Mouse (Mus musculus) limb, embryonic 11.5 days (tissue): Measurements from ENCODE around the gene Slc8a1. TPM values are rescaled to one million over a fixed set of nuclear protein-coding genes. Genes with fewer than 3 reads are reported as not detected.

Experiments used
- ATAC-seq: fragments of 200-750 bp; cut with Nextera tagmentation; 2 replicates; pipeline ENCODE4 v1.8.0; 2017; ENCODE audit warnings: low read depth; ENCODE audit not compliant: insufficient number of reproducible peaks, low FRiP score, low TSS enrichment
- DNase-seq: peaks from one replicate; pipeline ENCODE4 v3.0.0-alpha.2; 2015; ENCODE audit warnings: low spot score
- H3K27ac ChIP-seq: fragments of 300-500 bp; sonication (generic); replicated peaks from 2 replicates; pipeline ENCODE4 v1.5.1; 2014; ENCODE audit warnings: low read depth, mild to moderate bottlenecking, low read length
- H3K27me3 ChIP-seq: fragments of 300-500 bp; sonication (generic); 2 replicates; pipeline ENCODE4 v1.6.1; 2014; ENCODE audit warnings: mild to moderate bottlenecking, low read length, mixed read lengths; ENCODE audit not compliant: control insufficient read depth, insufficient read depth
- H3K36me3 ChIP-seq: fragments of 300-500 bp; sonication (generic); 2 replicates; pipeline ENCODE4 v1.6.1; 2014; ENCODE audit warnings: mild to moderate bottlenecking, low read length, moderate library complexity, mixed read lengths; ENCODE audit not compliant: control insufficient read depth, insufficient read depth
- H3K4me1 ChIP-seq: fragments of 300-500 bp; sonication (generic); 2 replicates; pipeline ENCODE4 v1.6.1; 2014; ENCODE audit warnings: low read length, mixed read lengths; ENCODE audit not compliant: control insufficient read depth, insufficient read depth
- H3K4me2 ChIP-seq: fragments of 300-500 bp; sonication (generic); 2 replicates; pipeline ENCODE4 v1.6.1; 2014; ENCODE audit warnings: low read depth, mild to moderate bottlenecking, moderate library complexity; ENCODE audit not compliant: severe bottlenecking
- H3K4me3 ChIP-seq: fragments of 300-500 bp; sonication (generic); 2 replicates; pipeline ENCODE4 v1.5.1; 2014; ENCODE audit warnings: low read depth, low read length
- H3K9ac ChIP-seq: fragments of 300-500 bp; sonication (generic); 2 replicates; pipeline ENCODE4 v1.6.1; 2014; ENCODE audit warnings: mild to moderate bottlenecking, low read length
- H3K9me3 ChIP-seq: fragments of 300-500 bp; sonication (generic); 2 replicates; pipeline ENCODE4 v1.6.1; 2016; ENCODE audit warnings: low read length; ENCODE audit not compliant: control insufficient read depth
- WGBS: fragments of 180-500 bp; shearing (Covaris S2); extraction: QIAGEN DNeasy Blood & Tissue Kit; methylation state at CpG from one replicate; pipeline ENCODE4 v1.1.7; 2014; 5-methylcytosine and 5-hydroxymethylcytosine counted together
- polyA plus RNA-seq: library from polyadenylated mRNA; unstranded; fragments of >200 nt; fragmentation: Nextera tagmentation; extraction: Ambion mirVana; gene quantifications from 2 replicates; pipeline ENCODE4 v1.2.1, GENCODE M21; 2014

The Slc8a1 gene
- polyA plus RNA-seq, 1 experiment from 2014 or later, result 5.2 TPM

DNA sequence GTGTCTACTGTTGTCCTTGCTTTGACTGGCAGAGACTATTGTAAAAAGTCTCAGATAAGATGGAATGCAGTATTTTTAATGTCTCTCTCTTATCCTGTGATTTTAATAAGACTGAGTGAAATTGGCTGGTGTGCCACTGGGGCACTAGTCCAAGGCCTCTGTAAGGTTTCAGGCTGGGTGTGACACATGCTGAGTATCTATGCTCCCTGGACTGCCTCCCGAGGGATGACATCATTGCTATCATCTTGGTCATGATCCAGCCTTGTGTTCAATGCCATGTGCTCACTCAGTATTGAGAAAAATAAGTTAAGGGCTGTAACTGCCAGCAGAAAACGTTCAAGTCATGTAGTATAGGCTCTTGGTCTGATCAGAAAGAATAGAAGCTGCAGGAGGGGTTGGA, 335.5 kb downstream of the Slc8a1 start:
- no peaks in the 10 kb centered on the region for H3K27me3 ChIP-seq
- no peak overlapping the region for H3K9ac ChIP-seq
- no peaks in the 10 kb centered on the region for H3K36me3 ChIP-seq
- no peak overlapping the region for H3K27ac ChIP-seq
- H3K4me1 ChIP-seq, result no peaks in the 10 kb centered on the region
- no peaks in the 10 kb centered on the region for H3K9me3 ChIP-seq
- DNase-seq (no peak), ATAC-seq (no peak)
- no peak overlapping the region for H3K4me3 ChIP-seq
- WGBS, result 84% methylated on average over 2 of the region's 2 CpGs
- no peak overlapping the region for H3K4me2 ChIP-seq

- no peak overlapping the region for H3K27ac ChIP-seq
- H3K4me2 ChIP-seq, result no peak overlapping the region
- DNase-seq (no peak), ATAC-seq (no peak)
- no peaks in the 10 kb centered on the region for H3K9me3 ChIP-seq
- H3K27me3 ChIP-seq, result no peaks in the 10 kb centered on the region
- WGBS, result 79% methylated on average over 5 of the region's 5 CpGs
- H3K36me3 ChIP-seq, result no peaks in the 10 kb centered on the region
- no peaks in the 10 kb centered on the region for H3K4me1 ChIP-seq
- no peak overlapping the region for H3K4me3 ChIP-seq
- no peak overlapping the region for H3K9ac ChIP-seq
These were observed 337.8 kb downstream of the Slc8a1 start for GRCm38 (mm10) chr17:81400377-81400776.

- Histone ChIP-seq H3K36me3 (no peaks in the 10 kb centered on the region), H3K27ac (no peak overlapping the region), H3K4me2 (no peak overlapping the region), H3K27me3 (no peaks in the 10 kb centered on the region), H3K9me3 (no peaks in the 10 kb centered on the region), H3K4me1 (no peaks in the 10 kb centered on the region), H3K9ac (no peak overlapping the region), H3K4me3 (no peak overlapping the region)
- ATAC-seq (no peak), DNase-seq (no peak)
- 77% methylated on average over 1 of the region's 1 CpGs for WGBS
These were observed 340.7 kb downstream of the Slc8a1 start for GRCm38 (mm10) chr17:81397434-81397833.

GRCm38 (mm10) chr17:81394124-81394523, 344.1 kb downstream of the Slc8a1 start:
- DNase-seq (peak; percentile 27), ATAC-seq (no peak)
- WGBS, result 18% methylated on average over 2 of the region's 2 CpGs
- Histone ChIP-seq H3K27me3 (no peaks in the 10 kb centered on the region), H3K9ac (no peak overlapping the region), H3K4me1 (no peaks in the 10 kb centered on the region), H3K36me3 (no peaks in the 10 kb centered on the region), H3K4me2 (no peak overlapping the region), H3K9me3 (no peaks in the 10 kb centered on the region), H3K27ac (no peak overlapping the region), H3K4me3 (no peak overlapping the region)

DNA sequence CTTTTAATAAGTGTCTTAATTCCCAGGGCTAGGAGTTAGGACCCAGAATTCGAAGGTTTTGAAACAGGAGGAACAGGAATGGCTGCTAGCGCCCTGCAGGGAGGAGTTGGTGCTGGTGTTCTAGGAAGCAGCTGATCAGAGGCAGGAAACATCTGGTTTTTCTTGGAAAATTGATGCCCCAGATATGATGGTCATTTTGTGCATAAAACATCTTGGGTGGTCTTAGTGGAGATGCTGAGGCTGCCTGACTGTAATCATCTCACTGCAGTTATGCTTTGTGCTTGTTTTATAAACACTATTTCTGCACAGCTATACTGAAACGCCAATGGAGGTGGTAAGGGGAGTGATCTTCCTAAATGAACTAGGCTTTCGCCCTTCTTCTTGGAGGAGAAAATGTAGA, 345.1 kb downstream of the Slc8a1 start:
- peak; percentile 28 for DNase-seq
- 57% methylated on average over 4 of the region's 4 CpGs for WGBS
- Histone ChIP-seq H3K4me2 (no peak overlapping the region), H3K4me3 (no peak overlapping the region), H3K9me3 (no peaks in the 10 kb centered on the region), H3K9ac (no peak overlapping the region), H3K4me1 (no peaks in the 10 kb centered on the region), H3K27ac (no peak overlapping the region), H3K27me3 (no peaks in the 10 kb centered on the region), H3K36me3 (no peaks in the 10 kb centered on the region)
- ATAC-seq, result no peak

DNA sequence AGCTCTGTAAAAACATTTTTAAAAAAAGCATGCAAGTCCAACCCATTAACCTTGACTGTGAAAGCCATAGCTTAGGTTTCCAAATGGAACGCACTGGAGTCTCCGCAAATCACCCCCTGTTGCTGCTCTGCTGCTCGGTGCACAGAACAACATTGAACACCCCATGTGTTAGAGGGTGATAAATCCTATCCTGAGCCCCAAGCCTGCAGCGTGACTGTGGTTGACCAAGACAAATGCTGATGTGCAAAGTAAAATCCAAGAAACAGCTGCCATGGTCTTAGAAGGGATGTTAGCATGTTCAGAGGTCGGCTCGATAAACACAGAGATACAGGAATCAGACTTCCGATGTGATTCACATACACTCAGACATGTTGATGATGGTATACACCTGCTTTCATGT, 346.7 kb downstream of the Slc8a1 start:
- Histone ChIP-seq H3K4me3 (no peak overlapping the region), H3K4me2 (no peak overlapping the region), H3K36me3 (no peaks in the 10 kb centered on the region), H3K4me1 (no peaks in the 10 kb centered on the region), H3K27ac (no peak overlapping the region), H3K9ac (no peak overlapping the region), H3K27me3 (no peaks in the 10 kb centered on the region), H3K9me3 (no peaks in the 10 kb centered on the region)
- no peak for DNase-seq
- 86% methylated on average over 7 of the region's 7 CpGs for WGBS
- ATAC-seq, result no peak

DNA sequence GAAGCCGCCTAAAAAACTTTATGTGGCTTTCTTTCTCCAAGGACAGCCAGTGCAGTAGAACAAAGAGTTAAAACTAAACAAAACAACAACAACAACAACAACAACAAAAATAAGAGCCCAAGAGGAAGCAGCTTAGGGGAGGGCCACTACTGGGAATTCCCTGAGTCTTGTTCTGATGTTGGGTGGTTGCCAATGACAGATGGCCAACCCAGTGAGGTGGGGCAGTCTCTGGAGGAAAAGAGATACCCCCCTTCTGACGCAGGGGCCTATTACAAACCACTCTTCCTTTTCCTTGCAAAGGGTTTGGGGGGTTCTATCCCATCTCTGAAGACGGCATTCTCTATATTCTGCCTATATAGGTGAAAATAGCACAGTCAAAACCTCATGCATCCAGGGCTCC, 347.4 kb downstream of the Slc8a1 start:
- no peak for DNase-seq
- Histone ChIP-seq H3K9ac (no peak overlapping the region), H3K36me3 (no peaks in the 10 kb centered on the region), H3K27ac (no peak overlapping the region), H3K4me3 (no peak overlapping the region), H3K27me3 (no peaks in the 10 kb centered on the region), H3K4me2 (no peak overlapping the region), H3K4me1 (no peaks in the 10 kb centered on the region), H3K9me3 (no peaks in the 10 kb centered on the region)
- ATAC-seq, result no peak
- 86% methylated on average over 3 of the region's 3 CpGs for WGBS

GRCm38 (mm10) chr17:81386118-81386517, 352.1 kb downstream of the Slc8a1 start:
- H3K4me3 ChIP-seq, result no peak overlapping the region
- no peaks in the 10 kb centered on the region for H3K36me3 ChIP-seq
- H3K9me3 ChIP-seq, result no peaks in the 10 kb centered on the region
- H3K4me1 ChIP-seq, result no peaks in the 10 kb centered on the region
- ATAC-seq (no peak), DNase-seq (no peak)
- WGBS, result 74% methylated on average over 2 of the region's 2 CpGs
- no peak overlapping the region for H3K4me2 ChIP-seq
- H3K9ac ChIP-seq, result no peak overlapping the region
- no peaks in the 10 kb centered on the region for H3K27me3 ChIP-seq
- no peak overlapping the region for H3K27ac ChIP-seq

DNA sequence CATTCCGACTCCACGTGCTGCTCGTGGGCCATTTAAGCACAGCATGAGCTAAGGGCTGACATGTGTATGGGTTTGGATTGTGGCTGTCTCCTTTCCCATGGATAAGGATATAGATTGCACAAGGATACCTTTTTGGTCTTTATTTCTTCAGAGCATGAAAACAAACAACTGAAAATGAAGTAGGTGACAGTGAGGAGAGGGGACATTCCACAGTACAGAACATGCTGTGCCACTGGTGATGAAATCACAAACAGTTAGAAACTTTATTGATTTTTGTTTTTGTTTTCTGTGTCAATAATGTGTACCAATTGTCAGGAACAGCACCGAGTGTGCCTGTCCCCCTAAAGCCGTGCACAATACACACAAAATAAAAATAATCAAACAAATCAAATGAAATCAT, 352.7 kb downstream of the Slc8a1 start:
- no peaks in the 10 kb centered on the region for H3K36me3 ChIP-seq
- DNase-seq, result no peak
- no peak overlapping the region for H3K27ac ChIP-seq
- H3K4me2 ChIP-seq, result no peak overlapping the region
- no peaks in the 10 kb centered on the region for H3K9me3 ChIP-seq
- no peak for ATAC-seq
- no peaks in the 10 kb centered on the region for H3K4me1 ChIP-seq
- H3K27me3 ChIP-seq, result no peaks in the 10 kb centered on the region
- WGBS, result 92% methylated on average over 5 of the region's 5 CpGs
- no peak overlapping the region for H3K9ac ChIP-seq
- H3K4me3 ChIP-seq, result no peak overlapping the region
